Mouse (Mus musculus): ENCODE results near the gene Angptl4.
"Not testable (repeated sequence)": the region's sequence is repeated elsewhere in the genome, so short reads cannot be mapped to it uniquely, and the experiment has no call there.

Angptl4 gene

DNA sequence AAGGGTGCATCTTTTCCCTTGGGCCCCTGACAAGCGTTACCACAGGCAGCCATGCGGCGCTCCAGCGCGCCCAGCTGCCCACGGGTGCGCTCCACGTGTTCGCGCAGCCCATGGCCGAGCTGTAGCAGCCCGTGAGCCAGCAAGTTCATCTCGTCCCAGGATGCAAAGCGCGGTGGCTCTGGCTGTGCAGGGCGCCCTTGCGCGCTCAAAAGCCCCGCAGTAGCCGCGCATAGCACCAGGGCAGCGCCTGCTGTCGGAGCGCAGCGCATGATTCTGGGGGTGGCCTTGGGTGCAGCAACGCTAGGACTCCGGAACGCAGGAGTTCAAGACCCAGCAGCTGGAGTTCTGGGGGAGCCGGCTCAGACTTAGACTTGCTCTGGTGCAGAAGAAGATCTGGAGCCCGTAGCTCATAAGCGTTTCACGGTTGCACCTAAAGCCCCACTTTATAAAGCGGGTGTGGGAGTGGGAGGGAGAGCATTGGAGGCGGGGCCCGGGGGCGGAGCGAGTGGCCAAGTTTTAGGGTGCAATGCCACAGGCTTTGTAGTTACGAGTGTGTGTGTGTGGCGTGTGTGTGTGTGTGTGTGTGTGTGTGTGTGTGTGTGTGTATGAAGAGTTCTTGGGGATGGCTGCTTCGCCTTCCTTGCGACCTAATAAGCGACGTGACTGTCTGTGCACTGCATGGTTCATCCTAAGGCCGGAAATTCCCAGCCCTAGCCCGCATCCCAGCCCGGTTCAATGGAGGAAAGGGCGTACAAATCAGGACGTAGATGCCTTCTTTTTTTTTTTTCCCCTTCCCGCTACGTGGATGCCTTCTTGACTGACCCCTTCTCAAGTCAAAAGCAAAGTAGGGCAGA is at the start of gene Angptl4:
Angptl4 (minus strand) TSS at position 707 of the 854 bp plus-strand sequence.
- TF ChIP-seq POU5F1 (IDR thresholded peaks at IDR 0.05; ENCODE audit: borderline replicate concordance, low read length) (no peak), CTCF (conservative IDR thresholded peaks at IDR 0.05; ENCODE audit: low read length) (no peak), NANOG (IDR thresholded peaks at IDR 0.05; ENCODE audit: borderline replicate concordance, low read length) (no peak)
- Histone ChIP-seq H3K9me3 (ENCODE audit: low read length) (no peaks in the 10 kb centered on the region), H3K4me1 (replicated peaks; ENCODE audit: low read depth, low read length) (peaks cover 54% of the 10 kb centered on the region), H3K4me3 (replicated peaks; ENCODE audit: low read length) (peak within 1 kb of the TSS; percentile 86), H3K36me3 (ENCODE audit: insufficient read depth, low read length) (peaks cover 33% of the 10 kb centered on the region), H3K27me3 (ENCODE audit: insufficient read depth, low read length) (peaks cover 9% of the 10 kb centered on the region)

DNA sequence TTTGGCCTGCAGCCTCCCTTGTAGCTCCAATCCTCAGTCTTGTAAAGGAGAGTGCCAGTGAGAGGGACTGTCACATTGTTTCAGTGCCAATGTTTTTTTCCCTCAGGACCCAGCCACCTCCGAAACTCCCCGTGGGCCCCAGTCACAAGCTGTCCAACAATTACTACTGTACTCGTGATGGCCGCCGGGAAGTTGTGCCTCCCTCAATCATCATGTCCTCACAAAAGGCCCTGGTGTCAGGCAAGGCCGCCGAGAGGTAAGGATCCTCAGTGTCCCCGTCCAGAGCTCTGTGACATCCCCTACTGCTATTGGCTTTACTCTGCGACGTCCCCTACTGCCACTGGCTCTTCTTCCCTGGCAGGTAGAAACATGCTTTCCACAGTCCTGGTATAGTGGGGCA is 47.9 kb upstream of the Angptl4 start:
- Histone ChIP-seq H3K9me3 (ENCODE audit: low read length) (no peaks in the 10 kb centered on the region), H3K36me3 (ENCODE audit: insufficient read depth, low read length) (peaks cover 91% of the 10 kb centered on the region), H3K4me3 (replicated peaks; ENCODE audit: low read length) (no peak overlapping the region), H3K4me1 (replicated peaks; ENCODE audit: low read depth, low read length) (peaks cover 52% of the 10 kb centered on the region), H3K27me3 (ENCODE audit: insufficient read depth, low read length) (no peaks in the 10 kb centered on the region)
- TF ChIP-seq POU5F1 (IDR thresholded peaks at IDR 0.05; ENCODE audit: borderline replicate concordance, low read length), result no peak
- no peak for TF ChIP-seq NANOG (IDR thresholded peaks at IDR 0.05; ENCODE audit: borderline replicate concordance, low read length)
- TF ChIP-seq CTCF (conservative IDR thresholded peaks at IDR 0.05; ENCODE audit: low read length), result no peak

DNA sequence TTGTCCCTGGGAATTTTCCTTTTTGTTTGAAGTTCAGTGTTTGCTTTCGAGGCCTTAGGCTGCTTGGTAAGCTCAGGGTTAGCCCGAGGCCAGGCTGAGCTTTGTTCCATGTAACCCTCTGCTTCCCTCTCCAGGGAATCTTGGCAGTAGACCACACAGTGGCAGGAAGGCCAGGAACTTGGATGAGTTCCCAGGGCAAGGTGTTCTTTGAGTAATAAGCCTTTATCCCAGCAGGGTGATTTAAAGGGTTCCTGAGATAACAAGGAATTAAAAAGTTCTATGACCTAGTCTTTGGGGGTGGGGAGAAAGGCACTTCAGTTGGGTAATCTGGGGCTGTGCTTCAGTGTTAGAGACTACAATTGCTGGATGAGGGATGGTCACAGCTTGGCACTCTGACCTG is 47.3 kb upstream of the Angptl4 start:
- TF ChIP-seq CTCF (conservative IDR thresholded peaks at IDR 0.05; ENCODE audit: low read length) (no peak), POU5F1 (IDR thresholded peaks at IDR 0.05; ENCODE audit: borderline replicate concordance, low read length) (no peak), NANOG (IDR thresholded peaks at IDR 0.05; ENCODE audit: borderline replicate concordance, low read length) (no peak)
- Histone ChIP-seq H3K4me3 (replicated peaks; ENCODE audit: low read length) (no peak overlapping the region), H3K36me3 (ENCODE audit: insufficient read depth, low read length) (peaks cover 85% of the 10 kb centered on the region), H3K27me3 (ENCODE audit: insufficient read depth, low read length) (no peaks in the 10 kb centered on the region), H3K4me1 (replicated peaks; ENCODE audit: low read depth, low read length) (peaks cover 48% of the 10 kb centered on the region), H3K9me3 (ENCODE audit: low read length) (no peaks in the 10 kb centered on the region)

DNA sequence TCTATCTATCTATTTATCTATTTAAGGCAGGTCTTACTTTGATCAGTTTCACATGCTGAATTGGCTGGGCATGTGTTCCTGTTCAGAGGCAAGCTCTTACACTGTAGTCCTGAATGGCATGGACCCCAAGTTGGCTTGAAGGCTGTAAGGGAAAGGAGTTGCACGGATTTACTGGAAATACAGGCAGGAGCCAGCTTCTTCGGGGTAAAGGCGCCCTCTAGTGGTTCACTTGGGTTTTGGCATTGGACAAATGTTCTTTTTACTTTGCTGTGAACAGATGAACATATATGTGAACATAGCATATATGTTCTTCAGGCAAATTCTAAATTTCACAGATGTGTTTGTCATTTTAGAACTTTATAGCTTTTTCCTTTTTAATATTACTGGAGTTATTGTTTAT is 45.2 kb upstream of the Angptl4 start:
- Histone ChIP-seq H3K36me3 (ENCODE audit: insufficient read depth, low read length) (peaks cover 85% of the 10 kb centered on the region), H3K27me3 (ENCODE audit: insufficient read depth, low read length) (no peaks in the 10 kb centered on the region), H3K4me3 (replicated peaks; ENCODE audit: low read length) (no peak overlapping the region), H3K4me1 (replicated peaks; ENCODE audit: low read depth, low read length) (peaks cover 48% of the 10 kb centered on the region), H3K9me3 (ENCODE audit: low read length) (no peaks in the 10 kb centered on the region)
- TF ChIP-seq CTCF (conservative IDR thresholded peaks at IDR 0.05; ENCODE audit: low read length) (peak; percentile 93), POU5F1 (IDR thresholded peaks at IDR 0.05; ENCODE audit: borderline replicate concordance, low read length) (no peak), NANOG (IDR thresholded peaks at IDR 0.05; ENCODE audit: borderline replicate concordance, low read length) (no peak)

DNA sequence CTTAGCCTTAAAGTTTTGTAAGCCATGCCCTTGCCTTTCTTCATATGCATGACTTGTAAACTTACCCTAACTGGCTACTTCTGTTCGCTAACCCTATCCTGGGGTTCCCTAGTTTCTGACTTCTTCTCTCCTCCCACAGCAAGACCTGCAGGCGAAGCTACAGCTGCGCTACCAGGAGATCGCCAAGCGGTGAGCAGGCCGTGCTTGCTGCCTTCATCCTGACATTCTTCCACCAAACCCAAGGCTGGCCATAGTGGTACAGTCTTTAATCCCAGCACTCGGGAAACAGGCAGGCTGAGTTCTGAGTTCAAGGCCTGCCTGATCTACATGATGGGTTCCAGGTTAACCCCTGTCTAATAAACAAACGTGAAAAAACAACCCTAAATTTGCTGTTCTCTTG is 43.8 kb upstream of the Angptl4 start:
- Histone ChIP-seq H3K4me1 (replicated peaks; ENCODE audit: low read depth, low read length) (peaks cover 62% of the 10 kb centered on the region), H3K4me3 (replicated peaks; ENCODE audit: low read length) (peak overlapping the region; percentile 91), H3K27me3 (ENCODE audit: insufficient read depth, low read length) (no peaks in the 10 kb centered on the region), H3K9me3 (ENCODE audit: low read length) (no peaks in the 10 kb centered on the region), H3K36me3 (ENCODE audit: insufficient read depth, low read length) (peaks cover 85% of the 10 kb centered on the region)
- TF ChIP-seq CTCF (conservative IDR thresholded peaks at IDR 0.05; ENCODE audit: low read length) (no peak), NANOG (IDR thresholded peaks at IDR 0.05; ENCODE audit: borderline replicate concordance, low read length) (no peak), POU5F1 (IDR thresholded peaks at IDR 0.05; ENCODE audit: borderline replicate concordance, low read length) (no peak)

DNA sequence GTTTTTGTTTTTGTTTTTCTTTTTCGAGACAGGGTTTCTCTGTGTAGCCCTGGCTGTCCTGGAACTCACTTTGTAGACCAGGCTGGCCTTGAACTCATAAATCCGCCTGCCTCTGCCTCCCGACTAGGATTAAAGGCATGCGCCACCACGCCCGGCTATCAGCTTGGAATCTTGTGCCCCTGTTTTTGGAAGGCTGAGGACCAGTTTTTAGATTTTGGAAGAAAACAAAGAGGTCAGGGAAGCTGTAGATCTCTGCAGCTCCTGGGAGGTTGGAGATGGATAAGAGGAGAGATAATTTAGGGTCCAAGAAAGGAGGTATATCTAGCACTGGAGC is 43.3 kb upstream of the Angptl4 start:
- H3K9me3 ChIP-seq (ENCODE audit: low read length); H3K27me3 ChIP-seq (ENCODE audit: insufficient read depth, low read length): not testable (repeated sequence)
- peaks cover 85% of the 10 kb centered on the region for H3K36me3 ChIP-seq (ENCODE audit: insufficient read depth, low read length)
- peaks cover 67% of the 10 kb centered on the region for H3K4me1 ChIP-seq (replicated peaks; ENCODE audit: low read depth, low read length)
- H3K4me3 ChIP-seq (replicated peaks; ENCODE audit: low read length), result peak overlapping the region; percentile 91

DNA sequence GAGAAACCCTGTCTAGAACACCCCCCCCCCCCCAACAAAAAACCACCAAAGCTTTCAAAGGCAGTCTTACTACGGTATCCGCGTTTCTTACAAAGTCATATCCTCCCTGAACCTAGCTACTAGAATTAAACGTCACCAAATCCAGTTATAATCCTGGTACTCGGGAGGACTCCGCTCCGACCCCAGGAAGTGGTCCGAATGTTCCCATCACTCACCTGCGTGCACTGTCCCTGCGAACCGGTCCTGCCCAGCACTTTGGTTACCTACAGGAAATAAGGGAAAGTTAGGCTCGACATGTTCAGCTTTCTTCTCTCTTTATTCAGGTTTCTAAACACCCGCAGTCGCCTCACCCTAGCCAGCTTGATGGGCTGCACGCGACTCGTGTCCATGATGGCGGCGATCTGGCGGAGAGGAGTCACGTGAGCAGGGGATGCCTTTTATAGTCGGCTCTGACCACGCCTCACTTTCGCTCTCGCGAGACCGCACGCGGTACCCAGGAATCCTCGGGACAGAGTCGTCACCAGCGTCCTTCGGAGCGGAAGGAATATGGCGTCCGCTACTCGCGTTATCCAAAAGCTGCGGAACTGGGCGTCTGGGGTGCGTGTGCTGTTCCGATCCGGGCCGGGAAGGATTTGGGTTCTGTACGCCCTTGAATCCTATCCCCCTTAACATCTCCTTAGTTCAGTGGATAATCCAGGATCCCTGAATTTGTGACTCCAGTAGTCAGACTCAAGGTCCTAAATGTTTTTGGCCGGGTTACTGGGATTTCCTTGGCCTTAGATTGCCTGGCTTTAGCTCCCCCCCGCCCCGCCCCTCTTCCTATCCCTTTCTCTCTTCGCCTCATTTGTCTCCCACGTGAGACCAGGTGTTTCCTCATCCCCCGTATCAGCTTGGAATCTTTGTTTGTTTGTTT is 42.7 kb upstream of the Angptl4 start, which contains the start of the genes Rps28 and Ndufa7:
Rps28 (minus strand) TSS at position 479 of the 913 bp plus-strand sequence.
Ndufa7 (plus strand) TSS at position 489 of the 913 bp plus-strand sequence.
- peaks cover 73% of the 10 kb centered on the region for H3K4me1 ChIP-seq (replicated peaks; ENCODE audit: low read depth, low read length)
- no peaks in the 10 kb centered on the region for H3K27me3 ChIP-seq (ENCODE audit: insufficient read depth, low read length)
- H3K36me3 ChIP-seq (ENCODE audit: insufficient read depth, low read length), result peaks cover 85% of the 10 kb centered on the region
- H3K4me3 ChIP-seq (replicated peaks; ENCODE audit: low read length), result peak within 1 kb of the TSS; percentile 91
- no peaks in the 10 kb centered on the region for H3K9me3 ChIP-seq (ENCODE audit: low read length)
- TF ChIP-seq NANOG (IDR thresholded peaks at IDR 0.05; ENCODE audit: borderline replicate concordance, low read length) (no peak), CTCF (conservative IDR thresholded peaks at IDR 0.05; ENCODE audit: low read length) (no peak), POU5F1 (IDR thresholded peaks at IDR 0.05; ENCODE audit: borderline replicate concordance, low read length) (no peak)

DNA sequence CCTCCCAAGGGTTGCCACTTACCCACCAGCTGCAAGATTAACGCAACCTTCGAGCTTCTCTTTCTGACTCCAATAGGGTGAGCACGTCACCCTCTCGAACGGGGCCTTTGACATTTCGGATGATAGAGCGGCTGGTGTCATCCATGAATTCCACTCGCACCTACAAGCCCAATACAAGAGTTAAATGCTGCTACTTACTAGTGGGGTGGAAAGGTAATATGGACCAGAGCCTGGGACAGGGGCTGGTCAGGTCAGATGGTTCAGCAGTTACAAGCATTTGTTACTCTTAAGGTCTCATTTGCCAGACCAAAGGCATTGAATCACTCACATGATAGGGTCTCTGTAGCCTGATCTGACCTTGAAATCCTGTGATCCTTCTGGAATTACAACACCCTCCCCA is 41.5 kb upstream of the Angptl4 start:
- H3K4me3 ChIP-seq (replicated peaks; ENCODE audit: low read length), result peak overlapping the region; percentile 91
- not testable (repeated sequence) for H3K9me3 ChIP-seq (ENCODE audit: low read length); H3K27me3 ChIP-seq (ENCODE audit: insufficient read depth, low read length)

More for the DNA sequence above, 41.5 kb upstream of the Angptl4 start:
- Histone ChIP-seq H3K4me1 (replicated peaks; ENCODE audit: low read depth, low read length) (peaks cover 76% of the 10 kb centered on the region), H3K36me3 (ENCODE audit: insufficient read depth, low read length) (peaks cover 85% of the 10 kb centered on the region)

Measured in E14TG2a.4 (cell line).